Comparison of ENCODE assay signal across 11 mouse cellular contexts in genomic region chr17:49266343-49266742, GRCm38 (mm10).
DNase-seq lines count a peak whose midpoint lies in the region; ATAC-seq and TF ChIP-seq lines count a peak whose summit lies in the region.
"Had no signal": no experiment of that assay in that cellular context is flagged by ENCODE, and none has a peak within 500 bp of the region (broad histone marks: within the 10 kb centered on the region; RNA-seq: fewer than 3 reads in every experiment).

No protein-coding gene starts in this region.

- TF ChIP-seq POLR2A in heart, adult 2 months (IDR thresholded peaks at IDR 0.05; ENCODE audit: insufficient read depth, low read depth, low read length), result no peak

- H3K4me3 ChIP-seq in heart, adult 2 months, result no peak overlapping the region
- H3K4me3 ChIP-seq in heart, embryonic 10.5 days, result no peak overlapping the region
- no peak overlapping the region for H3K4me3 ChIP-seq in midbrain, postnatal 0 days (ENCODE audit: low read depth, low read length)
- H3K4me3 ChIP-seq in midbrain, embryonic 11.5 days (ENCODE audit: low read depth, low read length), result no peak overlapping the region
- H3K4me3 ChIP-seq: midbrain, embryonic 15.5 days had no signal

- no peak for TF ChIP-seq EP300 in heart, adult 2 months (IDR thresholded peaks at IDR 0.05; ENCODE audit: insufficient read depth, low read depth, low read length)

- no peak overlapping the region for H3K27ac ChIP-seq in heart, adult 2 months
- H3K27ac ChIP-seq in heart, embryonic 10.5 days, result no peak overlapping the region
- H3K27ac ChIP-seq in midbrain, postnatal 0 days (ENCODE audit: low read depth, low read length), result no peak overlapping the region
- H3K27ac ChIP-seq in midbrain, embryonic 11.5 days (ENCODE audit: low read depth, low read length), result no peak overlapping the region
- H3K27ac ChIP-seq: midbrain, embryonic 15.5 days had no signal

- H3K79me2 ChIP-seq in heart, adult 2 months (replicated peaks; ENCODE audit: control insufficient read depth, insufficient read depth, low read length), result no peaks in the 10 kb centered on the region

- H3K4me2 ChIP-seq in midbrain, postnatal 0 days (ENCODE audit: low read depth, low read length, poor library complexity, severe bottlenecking), result no peak overlapping the region
- no peak overlapping the region for H3K4me2 ChIP-seq in midbrain, embryonic 11.5 days
- H3K4me2 ChIP-seq: heart, embryonic 11.5 days; midbrain, embryonic 15.5 days had no signal

- no peaks in the 10 kb centered on the region for H3K36me3 ChIP-seq in heart, adult 2 months (ENCODE audit: control insufficient read depth, insufficient read depth, low read length)
- no peaks in the 10 kb centered on the region for H3K36me3 ChIP-seq in heart, embryonic 10.5 days
- H3K36me3 ChIP-seq in midbrain, postnatal 0 days (ENCODE audit: insufficient read depth, low read length), result no peaks in the 10 kb centered on the region
- H3K36me3 ChIP-seq in midbrain, embryonic 11.5 days (ENCODE audit: control insufficient read depth, insufficient read depth, low read length), result no peaks in the 10 kb centered on the region
- no peaks in the 10 kb centered on the region for H3K36me3 ChIP-seq in splenic B cell, adult 2 months (ENCODE audit: control insufficient read depth, insufficient read depth, low read length, poor library complexity, severe bottlenecking)
- H3K36me3 ChIP-seq: midbrain, embryonic 15.5 days had no signal

- ATAC-seq in midbrain, postnatal 0 days (ENCODE audit: low FRiP score), result no peak
- ATAC-seq in midbrain, embryonic 11.5 days (ENCODE audit: low FRiP score), result no peak
- ATAC-seq: midbrain, embryonic 15.5 days had no signal

- 85% methylated on average over 4 of the region's 4 CpGs for WGBS in heart, adult 2 months
- 87% methylated on average over 4 of the region's 4 CpGs for WGBS in heart, embryonic 10.5 days
- WGBS in midbrain, postnatal 0 days, result 83% methylated on average over 4 of the region's 4 CpGs
- 77% methylated on average over 4 of the region's 4 CpGs for WGBS in midbrain, embryonic 11.5 days

- H3K4me1 ChIP-seq in heart, adult 2 months (ENCODE audit: control insufficient read depth, insufficient read depth, low read length), result no peaks in the 10 kb centered on the region
- no peaks in the 10 kb centered on the region for H3K4me1 ChIP-seq in heart, embryonic 10.5 days
- H3K4me1 ChIP-seq in midbrain, postnatal 0 days (ENCODE audit: insufficient read depth, low read length), result no peaks in the 10 kb centered on the region
- H3K4me1 ChIP-seq in midbrain, embryonic 11.5 days (ENCODE audit: control insufficient read depth, insufficient read depth, low read length), result no peaks in the 10 kb centered on the region
- H3K4me1 ChIP-seq: midbrain, embryonic 15.5 days had no signal

- DNase-seq in heart, adult 2 months, result no peak
- no peak for DNase-seq in heart, embryonic 10.5 days (ENCODE audit: low spot score)
- no peak for DNase-seq in midbrain, postnatal 0 days (ENCODE audit: low spot score)
- no peak for DNase-seq in midbrain, embryonic 11.5 days (ENCODE audit: low spot score, missing footprints)
- DNase-seq in R1 (ENCODE audit: low read depth, low spot score), result peak; percentile 67
- DNase-seq in splenic B cell, adult 2 months (ENCODE audit: low read depth, low spot score), result peak; percentile 11
- no peak for DNase-seq in urinary bladder, postnatal 14 days (ENCODE audit: low spot score)
- DNase-seq: cerebellum, adult 8-10 months; kidney, postnatal 14 days had no signal

- no peaks in the 10 kb centered on the region for H3K27me3 ChIP-seq in heart, adult 2 months (ENCODE audit: control insufficient read depth, insufficient read depth, low read length)
- no peaks in the 10 kb centered on the region for H3K27me3 ChIP-seq in heart, embryonic 10.5 days (ENCODE audit: insufficient read depth, poor library complexity, severe bottlenecking)
- no peaks in the 10 kb centered on the region for H3K27me3 ChIP-seq in midbrain, postnatal 0 days (ENCODE audit: insufficient read depth, low read length)
- no peaks in the 10 kb centered on the region for H3K27me3 ChIP-seq in midbrain, embryonic 11.5 days (ENCODE audit: control insufficient read depth, insufficient read depth, low read length)
- H3K27me3 ChIP-seq in splenic B cell, adult 2 months (ENCODE audit: control insufficient read depth, insufficient read depth, low read length, poor library complexity, severe bottlenecking), result no peaks in the 10 kb centered on the region
- H3K27me3 ChIP-seq: midbrain, embryonic 15.5 days had no signal

- H3K9me3 ChIP-seq in heart, embryonic 10.5 days, result peaks cover 5% of the 10 kb centered on the region; the same call in 1 of the 2 replicates
- no peaks in the 10 kb centered on the region for H3K9me3 ChIP-seq in midbrain, postnatal 0 days (ENCODE audit: low read length)
- H3K9me3 ChIP-seq in midbrain, embryonic 11.5 days (ENCODE audit: control insufficient read depth, low read length), result no peaks in the 10 kb centered on the region
- H3K9me3 ChIP-seq: midbrain, embryonic 15.5 days had no signal

- H3K9ac ChIP-seq in heart, adult 2 months (ENCODE audit: low read depth, low read length), result no peak overlapping the region
- no peak overlapping the region for H3K9ac ChIP-seq in midbrain, postnatal 0 days (replicated peaks; ENCODE audit: low read length, poor library complexity, severe bottlenecking)
- no peak overlapping the region for H3K9ac ChIP-seq in midbrain, embryonic 11.5 days (ENCODE audit: low read length)
- H3K9ac ChIP-seq: midbrain, embryonic 15.5 days had no signal

- TF ChIP-seq CTCF in heart, adult 2 months (IDR thresholded peaks at IDR 0.05), result peak; percentile 72
- peak; percentile 72 for TF ChIP-seq CTCF in midbrain, postnatal 0 days (IDR thresholded peaks at IDR 0.05)

- intact Hi-C loops in heart, adult 2 months (cut with DNase I), result loop anchor here (1.0 kb wide), 1 partner anchor 134 kb away; no protein-coding TSS in a partner anchor

Comparison
In these comparisons a context has a peak if more than half of its experiments do, and no peak if none do; other contexts are left out.
1. DNase-seq: peak in R1 (single experiment) and splenic B cell, adult 2 months (single experiment); none in heart, adult 2 months (0 of 2), heart, embryonic 10.5 days (single experiment), midbrain, postnatal 0 days (single experiment), midbrain, embryonic 11.5 days (single experiment) and urinary bladder, postnatal 14 days (single experiment).